Mouse (Mus musculus) embryonic facial prominence, embryonic 12.5 days (tissue): ENCODE results near the gene Gtf2h3. TPM values are rescaled to one million over a fixed set of nuclear protein-coding genes. Genes with fewer than 3 reads are reported as not detected.
"Not testable (repeated sequence)": the region's sequence is repeated elsewhere in the genome, so short reads cannot be mapped to it uniquely, and the experiment has no call there.

Source experiments
- ATAC-seq: fragments of 200-750 bp; cut with Nextera tagmentation; 2 replicates; pipeline ENCODE4 v1.8.0; 2017; ENCODE audit not compliant: insufficient number of reproducible peaks, insufficient read depth, low FRiP score, low TSS enrichment
- H3K27ac ChIP-seq: fragments of 300-500 bp; sonication (generic); 2 replicates; pipeline ENCODE4 v1.5.1; 2016; ENCODE audit warnings: mild to moderate bottlenecking
- H3K27me3 ChIP-seq: fragments of 300-500 bp; sonication (generic); 2 replicates; pipeline ENCODE4 v1.6.1; 2016; ENCODE audit warnings: mild to moderate bottlenecking, moderate library complexity
- H3K36me3 ChIP-seq: fragments of 300-500 bp; sonication (generic); 2 replicates; pipeline ENCODE4 v1.6.1; 2016; ENCODE audit warnings: mild to moderate bottlenecking
- H3K4me1 ChIP-seq: fragments of 300-500 bp; sonication (generic); 2 replicates; pipeline ENCODE4 v1.6.1; 2016
- H3K4me2 ChIP-seq: fragments of 300-500 bp; sonication (generic); replicated peaks from 2 replicates; pipeline ENCODE4 v1.6.1; 2016; ENCODE audit warnings: mild to moderate bottlenecking, moderate library complexity
- H3K4me3 ChIP-seq: fragments of 300-500 bp; sonication (generic); 2 replicates; pipeline ENCODE4 v1.5.1; 2016; ENCODE audit warnings: mild to moderate bottlenecking
- H3K9ac ChIP-seq: fragments of 300-500 bp; sonication (generic); 2 replicates; pipeline ENCODE4 v1.6.1; 2016; ENCODE audit warnings: mild to moderate bottlenecking, moderate library complexity
- H3K9me3 ChIP-seq: fragments of 300-500 bp; sonication (generic); 2 replicates; pipeline ENCODE4 v1.6.1; 2016; ENCODE audit warnings: mild to moderate bottlenecking, moderate library complexity
- WGBS: fragments of 180-500 bp; shearing (Covaris S2); methylation state at CpG from one replicate; pipeline ENCODE4 v1.1.7; 2016; 5-methylcytosine and 5-hydroxymethylcytosine counted together
- polyA plus RNA-seq: library from polyadenylated mRNA; unstranded; fragments of >200 nt; fragmentation: Nextera tagmentation; extraction: Ambion mirVana; gene quantifications from 2 replicates; pipeline ENCODE4 v1.2.1, GENCODE M21; 2016

The Gtf2h3 gene
- polyA plus RNA-seq, 1 experiment from 2014 or later, result 76.3 TPM

DNA sequence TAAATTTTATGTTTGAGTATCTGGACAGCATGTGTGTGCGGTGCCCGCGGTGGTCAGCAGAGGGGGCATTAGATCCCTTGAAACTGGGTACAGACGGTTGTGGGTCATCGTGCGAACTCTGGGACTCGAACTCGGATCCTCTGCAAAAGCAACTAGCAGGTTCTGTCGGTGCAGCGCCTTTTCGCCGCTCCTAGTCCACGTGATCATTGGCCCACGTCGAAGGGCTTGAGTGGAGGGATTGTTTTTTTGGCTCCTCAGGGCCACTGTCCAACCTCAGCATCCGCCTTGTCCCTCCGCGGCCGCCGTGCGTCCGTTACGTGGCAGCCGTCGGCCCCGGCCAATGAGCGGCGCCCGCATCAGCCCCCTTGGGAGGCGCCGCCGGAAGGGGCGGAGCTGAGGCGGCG lies 38.6 kb upstream of the Gtf2h3 start, which contains the start of gene Tmed2:
Gene Tmed2, plus strand, starts transcription at position 313 of the 404 bp plus-strand sequence.
- Histone ChIP-seq H3K9me3 (no peaks in the 10 kb centered on the region), H3K27ac (peak within 1 kb of the TSS; percentile 88), H3K27me3 (no peaks in the 10 kb centered on the region), H3K36me3 (peaks cover 14% of the 10 kb centered on the region), H3K4me2 (peak within 1 kb of the TSS; percentile 60), H3K4me1 (peaks cover 10% of the 10 kb centered on the region; the same call in 1 of the 2 replicates), H3K4me3 (peak within 1 kb of the TSS; percentile 97), H3K9ac (peak within 1 kb of the TSS; percentile 94)
- 1% methylated on average over 35 of the region's 35 CpGs for WGBS
- peak; percentile 90 for ATAC-seq

DNA sequence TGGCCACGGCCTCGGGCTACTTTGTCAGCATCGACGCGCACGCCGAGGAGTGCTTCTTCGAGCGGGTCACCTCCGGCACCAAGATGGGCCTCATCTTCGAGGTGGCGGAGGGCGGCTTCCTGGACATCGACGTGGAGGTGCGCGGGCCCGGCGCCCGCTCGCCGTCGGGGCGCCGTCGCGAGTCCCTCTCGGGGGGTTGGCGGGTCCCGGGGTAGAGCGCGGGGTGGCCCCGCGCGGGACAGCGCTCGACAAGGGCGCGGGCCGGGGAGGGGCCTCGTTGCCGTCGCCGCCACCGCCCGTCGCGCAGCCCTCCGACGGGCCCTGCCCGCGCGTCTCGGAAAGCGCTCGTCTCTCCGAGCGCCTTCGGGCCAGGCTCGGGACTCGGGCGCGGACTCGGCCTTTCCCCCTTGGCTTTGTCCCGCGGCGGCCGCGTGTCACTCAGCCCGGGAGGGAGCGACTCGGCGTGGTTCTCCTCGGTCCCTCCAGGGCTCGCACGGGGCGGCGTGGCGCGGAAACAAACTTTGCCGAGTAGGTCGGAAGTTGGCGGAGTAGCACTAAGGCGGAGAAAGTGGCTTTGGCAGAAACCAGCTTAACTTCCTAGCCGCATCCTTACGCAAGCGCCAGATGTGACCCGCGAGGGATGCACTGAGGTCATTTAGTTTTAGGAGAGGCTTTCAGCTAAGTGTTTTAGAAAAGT lies 37.9 kb upstream of the Gtf2h3 start:
- ATAC-seq, result peak; percentile 49
- Histone ChIP-seq H3K27me3 (no peaks in the 10 kb centered on the region), H3K4me3 (peak overlapping the region; percentile 97), H3K27ac (peak overlapping the region; percentile 88), H3K9me3 (no peaks in the 10 kb centered on the region), H3K9ac (peak overlapping the region; percentile 94), H3K4me2 (peak overlapping the region; percentile 60), H3K4me1 (peaks cover 10% of the 10 kb centered on the region; the same call in 1 of the 2 replicates), H3K36me3 (peaks cover 19% of the 10 kb centered on the region)
- under 1% methylated on average over 74 of the region's 89 CpGs for WGBS

DNA sequence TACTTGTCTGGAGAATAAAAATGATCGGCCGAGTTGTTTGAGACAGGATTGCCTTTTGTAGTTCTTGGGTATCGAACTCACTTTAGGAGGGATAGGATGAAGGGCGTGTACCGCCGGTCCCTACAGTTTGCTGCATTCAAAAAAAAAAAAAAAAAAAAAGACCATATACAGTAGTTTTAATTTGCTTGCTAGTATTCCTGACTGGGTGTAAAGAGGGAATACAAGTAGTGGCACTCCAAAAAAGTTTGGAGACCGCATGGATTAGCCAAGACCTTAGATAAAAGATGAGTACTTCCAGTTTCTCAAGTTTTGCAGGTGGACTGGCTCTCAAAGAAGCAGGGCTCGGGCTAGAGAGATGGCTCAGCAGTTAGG lies 37.4 kb upstream of the Gtf2h3 start:
- 11% methylated on average over 8 of the region's 8 CpGs for WGBS
- Histone ChIP-seq H3K27ac (peak overlapping the region; percentile 88; the same call in 1 of the 2 replicates), H3K4me3 (peak overlapping the region; percentile 97), H3K36me3 (peaks cover 25% of the 10 kb centered on the region), H3K4me1 (peaks cover 10% of the 10 kb centered on the region; the same call in 1 of the 2 replicates), H3K4me2 (peak overlapping the region; percentile 60), H3K27me3 (no peaks in the 10 kb centered on the region), H3K9ac (peak overlapping the region; percentile 94), H3K9me3 (no peaks in the 10 kb centered on the region)
- no peak for ATAC-seq

DNA sequence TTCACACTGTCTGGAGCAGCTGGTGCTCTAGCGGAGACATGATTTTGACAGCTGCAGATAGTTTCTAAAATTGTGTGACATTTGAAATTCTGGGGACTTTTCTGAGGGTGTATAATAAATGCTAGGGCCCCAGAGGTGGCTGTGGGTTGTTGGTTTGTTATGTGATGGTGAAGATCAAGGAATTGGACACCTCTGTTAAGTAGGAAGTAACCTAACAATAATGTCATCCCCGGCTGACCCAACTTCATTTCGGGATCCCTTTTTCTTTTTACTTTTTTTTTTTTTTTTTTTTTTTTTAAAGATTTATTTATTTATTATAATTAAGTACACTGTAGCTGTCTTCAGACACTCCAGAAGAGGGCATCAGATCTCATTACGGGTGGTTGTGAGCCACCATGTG lies 28.2 kb upstream of the Gtf2h3 start:
- peaks cover 48% of the 10 kb centered on the region for H3K36me3 ChIP-seq
- not testable (repeated sequence) for H3K4me3 ChIP-seq, H3K27ac ChIP-seq, H3K4me2 ChIP-seq, H3K9me3 ChIP-seq, H3K9ac ChIP-seq, ATAC-seq, H3K27me3 ChIP-seq
- WGBS, result 84% methylated on average over 4 of the region's 4 CpGs
- H3K4me1 ChIP-seq, result peaks cover 13% of the 10 kb centered on the region

DNA sequence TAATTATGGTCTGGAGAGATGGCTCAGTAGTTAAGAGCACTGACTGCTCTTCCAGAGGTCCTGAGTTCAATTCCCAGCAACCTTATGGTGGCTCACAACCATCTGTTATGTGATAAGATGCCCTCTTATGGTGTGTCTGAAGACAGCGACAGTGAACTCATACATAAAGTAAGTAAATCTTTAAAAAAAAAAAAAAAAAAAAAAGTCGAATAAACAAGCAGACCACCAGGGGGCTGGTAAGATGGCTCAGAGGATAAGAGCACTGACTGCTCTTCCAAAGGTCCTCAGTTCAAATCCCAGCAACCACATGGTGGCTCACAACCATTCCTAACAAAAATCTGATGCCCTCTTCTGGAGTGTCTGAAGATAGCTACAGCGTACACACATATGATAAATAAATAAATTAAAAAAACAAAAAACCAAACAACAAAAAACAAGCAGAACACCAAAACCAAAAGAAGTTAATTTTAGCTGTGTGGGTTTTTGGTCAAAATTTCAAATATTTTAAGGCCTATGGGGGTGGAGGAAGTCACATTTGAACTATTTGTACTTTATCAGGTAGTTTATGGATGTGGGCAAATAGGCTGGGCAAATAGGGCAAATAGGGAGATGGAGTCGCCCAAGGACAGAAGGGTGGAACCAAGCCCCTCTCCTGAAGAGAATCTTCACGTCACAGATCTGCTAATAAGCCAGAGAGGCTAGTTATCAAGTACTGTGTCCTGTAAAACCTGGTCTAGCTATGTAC lies 27.4 kb upstream of the Gtf2h3 start:
- H3K9ac ChIP-seq, result peak overlapping the region; percentile 61
- H3K4me2 ChIP-seq, result peak overlapping the region; percentile 63
- peaks cover 46% of the 10 kb centered on the region for H3K36me3 ChIP-seq

DNA sequence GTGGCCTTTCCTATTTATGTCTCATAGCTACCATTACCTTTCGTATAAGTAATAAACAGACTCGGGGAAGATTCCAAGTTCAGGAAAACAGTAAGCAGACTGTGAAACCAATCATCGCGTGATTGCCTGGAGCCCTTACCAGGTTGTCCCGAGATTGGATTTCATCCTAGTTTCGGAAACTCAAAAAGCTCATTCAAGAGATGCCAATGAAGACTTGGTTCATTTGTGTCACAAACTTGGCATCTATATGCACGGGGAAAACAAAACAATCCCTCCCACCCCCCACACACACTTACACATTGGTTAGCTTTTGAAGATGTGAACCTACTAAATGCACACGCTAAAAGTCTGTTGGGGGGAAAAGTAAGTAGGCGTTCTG lies 26.9 kb upstream of the Gtf2h3 start:
- 10% methylated on average over 9 of the region's 9 CpGs for WGBS
- Histone ChIP-seq H3K9ac (peak overlapping the region; percentile 61), H3K4me2 (peak overlapping the region; percentile 63), H3K27me3 (no peaks in the 10 kb centered on the region), H3K27ac (peak overlapping the region; percentile 81; the same call in 1 of the 2 replicates), H3K36me3 (peaks cover 46% of the 10 kb centered on the region), H3K4me3 (peak overlapping the region; percentile 80), H3K4me1 (peaks cover 13% of the 10 kb centered on the region), H3K9me3 (no peaks in the 10 kb centered on the region)
- ATAC-seq, result no peak

More for the DNA sequence above, 27.4 kb upstream of the Gtf2h3 start:
- H3K27me3 ChIP-seq, H3K9me3 ChIP-seq, ATAC-seq, H3K27ac ChIP-seq: not testable (repeated sequence)
- H3K4me1 ChIP-seq, result peaks cover 13% of the 10 kb centered on the region
- 38% methylated on average over 5 of the region's 5 CpGs for WGBS
- peak overlapping the region; percentile 80 for H3K4me3 ChIP-seq

DNA sequence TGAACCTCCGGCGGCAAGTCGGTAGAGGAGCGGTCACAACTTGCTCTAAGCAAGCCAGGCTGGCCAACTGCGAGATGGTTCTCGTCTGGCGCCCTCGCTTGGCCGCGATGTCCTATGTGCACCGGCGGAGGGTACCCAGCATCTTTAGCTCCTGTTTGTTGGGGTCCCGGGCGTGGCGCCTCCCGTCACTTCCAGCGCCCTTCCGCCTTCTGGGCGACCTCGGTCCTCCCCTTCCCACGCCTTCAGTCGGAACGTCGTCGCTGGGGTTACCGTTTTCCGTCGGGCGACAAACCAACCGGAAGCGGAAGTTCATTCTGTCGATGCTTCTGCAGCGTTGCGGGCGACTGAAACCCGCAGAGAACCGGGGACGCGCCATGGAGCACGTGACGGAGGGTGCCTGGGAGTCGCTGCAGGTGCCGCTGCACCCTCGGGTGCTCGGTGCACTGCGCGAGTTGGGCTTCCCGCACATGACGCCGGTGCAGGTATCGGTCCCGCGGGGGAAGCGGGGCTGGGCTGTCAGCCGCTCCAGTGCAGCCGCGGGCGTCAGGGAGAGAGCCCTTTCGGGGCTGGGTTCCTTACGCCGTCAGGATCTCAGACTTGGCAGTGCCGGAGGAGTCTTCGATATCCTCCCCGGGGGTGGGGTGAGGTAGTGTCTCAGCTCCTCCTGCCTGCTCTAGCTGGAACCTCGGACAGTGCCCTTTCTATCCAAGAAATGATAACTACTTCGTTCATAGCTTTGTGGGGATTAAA lies 26.2 kb upstream of the Gtf2h3 start, which contains the start of gene Ddx55:
Gene Ddx55, plus strand, starts transcription at position 307 of the 750 bp plus-strand sequence.
- H3K4me3 ChIP-seq, result peak within 1 kb of the TSS; percentile 80
- no peaks in the 10 kb centered on the region for H3K9me3 ChIP-seq
- peak within 1 kb of the TSS; percentile 63 for H3K4me2 ChIP-seq
- ATAC-seq, result peak; percentile 88
- H3K36me3 ChIP-seq, result peaks cover 46% of the 10 kb centered on the region
- H3K4me1 ChIP-seq, result peaks cover 13% of the 10 kb centered on the region
- H3K27me3 ChIP-seq, result no peaks in the 10 kb centered on the region
- peak within 1 kb of the TSS; percentile 61 for H3K9ac ChIP-seq
- under 1% methylated on average over 64 of the region's 66 CpGs for WGBS
- peak within 1 kb of the TSS; percentile 81 for H3K27ac ChIP-seq

DNA sequence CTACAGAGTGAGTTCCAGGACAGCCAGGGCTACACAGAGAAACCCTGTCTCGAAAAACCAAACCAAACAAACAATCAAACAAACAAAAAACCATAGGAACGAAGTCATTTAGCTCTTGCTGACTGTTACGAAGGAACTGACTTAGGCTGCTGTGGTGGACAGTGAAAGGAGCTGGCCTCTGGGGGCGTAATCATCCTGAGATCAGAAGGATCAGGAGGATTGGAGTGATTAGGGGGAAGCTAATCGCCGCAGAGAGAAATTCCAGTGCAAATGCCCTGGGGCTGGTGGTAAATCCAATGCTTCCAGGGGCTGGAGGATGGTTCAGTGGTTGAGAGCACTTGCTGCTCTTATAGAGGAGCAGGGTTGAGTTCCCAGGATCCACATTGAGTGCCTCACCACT lies 25.3 kb upstream of the Gtf2h3 start:
- Histone ChIP-seq H3K27me3 (no peaks in the 10 kb centered on the region), H3K4me3 (peak overlapping the region; percentile 80), H3K9me3 (no peaks in the 10 kb centered on the region), H3K9ac (0 out of 2 replicates have a peak overlapping the region, but pooled peaks have one; percentile 61), H3K27ac (no peak overlapping the region), H3K36me3 (peaks cover 47% of the 10 kb centered on the region), H3K4me1 (peaks cover 13% of the 10 kb centered on the region), H3K4me2 (peak overlapping the region; percentile 63)
- no peak for ATAC-seq
- 47% methylated on average over 6 of the region's 6 CpGs for WGBS

DNA sequence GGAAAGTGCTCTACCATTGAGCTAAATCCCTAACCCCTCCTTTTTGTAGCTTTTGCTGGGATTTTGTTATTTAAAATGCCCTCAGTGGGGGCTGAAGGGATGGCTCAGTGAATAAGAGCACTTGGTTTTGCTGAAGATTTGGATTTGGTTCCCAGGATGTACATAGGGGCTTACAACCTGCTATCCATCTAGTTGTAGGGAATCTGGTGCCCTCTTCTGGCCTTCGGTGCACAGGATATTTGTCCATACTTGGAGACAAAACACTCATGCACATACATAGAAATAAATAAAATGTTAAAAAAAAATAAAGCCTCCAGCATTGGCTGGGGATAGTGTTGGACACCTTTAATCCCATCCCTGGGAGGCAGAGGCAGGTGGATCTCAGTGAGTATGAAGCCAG lies 23.8 kb upstream of the Gtf2h3 start:
- 82% methylated on average over 1 of the region's 1 CpGs for WGBS
- no peak for ATAC-seq
- no peak overlapping the region for H3K27ac ChIP-seq
- peaks cover 13% of the 10 kb centered on the region for H3K4me1 ChIP-seq
- H3K4me2 ChIP-seq, result no peak overlapping the region
- no peaks in the 10 kb centered on the region for H3K9me3 ChIP-seq
- H3K27me3 ChIP-seq, result no peaks in the 10 kb centered on the region
- peaks cover 56% of the 10 kb centered on the region for H3K36me3 ChIP-seq
- H3K9ac ChIP-seq, result no peak overlapping the region
- H3K4me3 ChIP-seq, result no peak overlapping the region

DNA sequence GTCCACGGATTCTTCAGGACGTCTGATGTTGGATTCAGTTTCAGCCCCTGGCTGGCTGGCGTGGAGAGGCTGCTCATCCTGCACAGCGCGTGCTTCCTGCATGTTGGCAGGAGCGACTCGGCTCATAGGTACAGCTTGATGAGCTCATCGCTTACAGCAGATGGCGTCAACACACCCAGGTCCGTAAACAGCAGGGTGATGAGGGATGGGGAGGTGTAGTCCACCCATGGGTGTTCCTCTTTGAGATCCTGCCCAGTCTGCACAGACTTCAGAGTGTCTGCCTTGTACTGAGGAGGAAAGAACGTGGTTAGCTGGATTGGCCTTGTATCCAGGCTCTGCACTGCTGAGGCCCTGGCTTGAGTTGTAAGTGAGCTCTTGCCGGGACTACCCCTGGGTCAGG lies 7.9 kb upstream of the Gtf2h3 start:
- ATAC-seq, result no peak
- Histone ChIP-seq H3K4me2 (no peak overlapping the region), H3K4me1 (no peaks in the 10 kb centered on the region), H3K27me3 (no peaks in the 10 kb centered on the region), H3K9me3 (no peaks in the 10 kb centered on the region), H3K27ac (no peak overlapping the region), H3K9ac (no peak overlapping the region), H3K36me3 (peaks cover 87% of the 10 kb centered on the region), H3K4me3 (no peak overlapping the region)
- WGBS, result 83% methylated on average over 12 of the region's 12 CpGs

DNA sequence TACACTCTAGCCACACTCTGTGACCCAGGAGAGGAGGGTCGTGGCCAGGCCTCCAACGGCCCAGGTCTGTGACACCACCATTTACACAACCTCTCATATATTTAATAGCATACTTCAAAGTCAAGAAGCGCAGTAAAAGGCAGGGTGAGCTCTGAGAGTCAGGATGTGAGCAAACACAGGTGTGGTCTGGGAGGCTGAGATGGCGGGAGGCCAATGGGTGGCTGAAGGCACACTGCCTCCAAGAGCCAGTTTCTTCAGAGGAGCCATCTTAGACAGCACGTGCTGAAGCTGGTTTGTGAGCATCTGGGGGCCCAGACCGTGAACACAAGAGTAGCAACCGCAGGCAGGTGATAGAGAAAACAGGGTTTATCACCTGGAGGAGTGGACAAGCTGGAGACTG lies 3.5 kb upstream of the Gtf2h3 start:
- 91% methylated on average over 7 of the region's 7 CpGs for WGBS
- Histone ChIP-seq H3K27ac (no peak overlapping the region), H3K4me3 (no peak overlapping the region), H3K27me3 (no peaks in the 10 kb centered on the region), H3K9ac (no peak overlapping the region), H3K4me1 (peaks cover 15% of the 10 kb centered on the region), H3K4me2 (no peak overlapping the region), H3K9me3 (no peaks in the 10 kb centered on the region), H3K36me3 (peaks cover 57% of the 10 kb centered on the region)
- no peak for ATAC-seq
